Mouse (Mus musculus) R1 (cell line): ENCODE data around the gene 2010003K11Rik.

Experiments
- DNase-seq: peaks from one replicate; pipeline ENCODE4 v3.0.0-alpha.2; 2018; ENCODE audit warnings: low read depth, low spot score

Gene 2010003K11Rik

GRCm38 (mm10) chr19:4498062-4498933, at the start of gene 2010003K11Rik:
Gene 2010003K11Rik (minus strand): TSS chr19:4498583.
- no peak for DNase-seq

DNA sequence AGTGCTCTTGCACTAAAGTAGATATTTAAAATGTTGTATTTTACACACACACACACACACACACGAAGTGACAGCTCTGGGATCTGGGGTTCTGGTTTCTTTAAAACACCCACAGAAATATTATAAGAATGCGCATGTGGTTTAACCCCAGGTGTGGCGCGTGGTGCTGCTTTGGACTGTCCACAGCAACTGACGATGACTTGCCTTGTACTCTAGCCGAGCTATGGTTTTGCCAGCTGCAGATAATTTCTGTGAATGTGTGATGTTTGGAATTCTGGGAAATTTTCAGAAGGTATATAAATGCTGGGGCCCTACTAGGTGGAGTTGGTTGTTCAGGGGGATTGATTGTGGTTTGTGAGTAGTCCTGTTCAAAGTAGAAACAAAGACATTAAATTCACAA, 49.4 kb upstream of the 2010003K11Rik start:
- no peak for DNase-seq

- no peak for DNase-seq
These were observed 47.5 kb upstream of the 2010003K11Rik start for GRCm38 (mm10) chr19:4545841-4546240.

DNA sequence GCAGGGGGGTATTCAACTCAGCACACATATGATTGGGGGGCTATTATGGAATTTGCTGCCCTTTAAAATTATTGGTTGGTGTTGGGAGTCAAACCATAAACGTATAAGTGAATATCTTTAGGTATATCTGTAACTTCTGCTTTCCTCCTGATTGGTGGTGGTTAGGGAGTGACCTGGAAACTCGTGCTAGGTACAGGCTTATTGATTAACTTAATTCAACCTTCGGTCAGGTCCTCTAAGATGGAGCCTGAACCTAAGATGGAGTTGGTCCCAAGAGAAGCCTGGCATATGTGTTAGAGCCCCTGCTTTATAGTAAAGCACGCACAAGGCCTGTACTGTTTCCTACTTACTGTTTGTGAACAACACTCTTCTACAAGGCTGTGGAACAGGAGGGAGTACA, 46.7 kb upstream of the 2010003K11Rik start:
- DNase-seq, result no peak

- no peak for DNase-seq
These were observed 43.7 kb upstream of the 2010003K11Rik start for GRCm38 (mm10) chr19:4542081-4542480.

DNA sequence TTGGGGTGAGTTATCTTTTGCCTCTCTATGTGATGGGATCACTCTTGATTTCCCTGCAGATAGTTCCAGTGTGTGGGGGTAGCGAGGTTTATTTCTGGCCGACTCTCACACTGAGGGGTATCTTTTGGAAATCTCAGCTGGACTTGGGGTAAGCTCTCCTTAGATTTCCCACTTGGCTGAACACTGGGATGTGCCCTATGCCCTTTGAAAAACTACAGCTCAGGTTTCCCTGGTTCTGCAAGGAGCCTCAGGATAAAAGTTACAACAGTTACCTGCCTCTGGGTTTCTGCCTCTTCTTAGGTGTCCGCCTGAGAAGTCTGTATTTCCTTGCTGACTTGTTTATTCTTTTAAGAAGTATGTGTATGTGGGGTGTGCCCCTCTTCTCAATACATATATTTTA, 42.6 kb upstream of the 2010003K11Rik start:
- no peak for DNase-seq

GRCm38 (mm10) chr19:4540263-4540662, 41.9 kb upstream of the 2010003K11Rik start:
- DNase-seq, result peak; percentile 82

- DNase-seq, result no peak
These were observed 38.2 kb upstream of the 2010003K11Rik start for GRCm38 (mm10) chr19:4536606-4537005.

GRCm38 (mm10) chr19:4535922-4536321, 37.5 kb upstream of the 2010003K11Rik start:
- no peak for DNase-seq

- DNase-seq, result no peak
These were observed 36.3 kb upstream of the 2010003K11Rik start for GRCm38 (mm10) chr19:4534646-4535045.

DNA sequence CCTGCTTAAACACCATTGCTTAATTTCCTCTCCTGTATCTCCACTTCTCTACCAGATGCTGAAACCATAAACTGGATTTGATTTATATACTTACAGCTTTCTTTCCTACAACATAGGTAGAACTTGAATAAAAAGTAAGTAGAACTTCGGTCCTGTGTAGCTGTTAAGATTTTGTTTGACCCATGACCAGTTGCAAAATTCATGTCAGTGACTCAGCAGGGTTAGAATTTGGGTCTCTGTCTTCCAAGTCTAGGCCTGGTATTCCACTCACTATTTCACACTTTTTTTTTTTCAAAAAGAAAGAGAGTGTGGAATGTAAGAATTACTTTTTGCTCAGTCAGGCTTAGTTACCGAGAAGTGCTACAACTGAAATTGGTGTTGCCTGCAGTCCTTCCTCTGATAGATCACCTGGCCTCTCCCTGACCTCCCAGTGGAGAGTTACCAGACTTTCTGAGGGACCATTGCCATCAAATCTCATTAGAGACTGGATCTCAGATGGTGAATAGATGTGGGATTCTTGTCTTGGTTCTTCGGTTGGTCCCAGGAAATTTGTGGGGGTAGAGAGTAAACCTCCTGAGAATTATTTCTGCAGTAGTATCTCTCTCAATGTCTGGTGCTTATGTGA, 23.2 kb upstream of the 2010003K11Rik start:
- DNase-seq, result no peak

GRCm38 (mm10) chr19:4517483-4517882, 19.1 kb upstream of the 2010003K11Rik start:
- peak; percentile 11 for DNase-seq

GRCm38 (mm10) chr19:4516288-4516687, 17.9 kb upstream of the 2010003K11Rik start:
- no peak for DNase-seq

DNA sequence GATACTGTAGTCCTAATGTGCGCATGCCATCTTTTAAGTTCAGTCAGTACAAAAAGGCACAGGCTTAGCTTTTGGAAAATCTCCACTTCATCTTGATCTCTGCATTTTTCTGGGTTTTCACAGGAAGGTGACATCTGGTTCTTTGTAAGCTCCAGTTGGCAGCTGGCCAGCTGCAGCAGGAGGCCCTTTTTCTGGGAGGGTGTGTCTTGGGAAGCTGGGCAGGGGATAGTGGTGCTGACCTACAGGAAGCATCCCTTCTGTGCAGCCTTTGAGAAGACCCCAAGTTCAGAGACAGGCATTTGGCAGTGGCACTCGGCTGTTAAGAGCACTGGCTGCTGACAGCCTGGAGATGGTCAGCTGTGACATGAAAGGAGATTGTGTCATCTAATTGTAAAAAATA, 17.4 kb upstream of the 2010003K11Rik start:
- peak; percentile 10 for DNase-seq

DNA sequence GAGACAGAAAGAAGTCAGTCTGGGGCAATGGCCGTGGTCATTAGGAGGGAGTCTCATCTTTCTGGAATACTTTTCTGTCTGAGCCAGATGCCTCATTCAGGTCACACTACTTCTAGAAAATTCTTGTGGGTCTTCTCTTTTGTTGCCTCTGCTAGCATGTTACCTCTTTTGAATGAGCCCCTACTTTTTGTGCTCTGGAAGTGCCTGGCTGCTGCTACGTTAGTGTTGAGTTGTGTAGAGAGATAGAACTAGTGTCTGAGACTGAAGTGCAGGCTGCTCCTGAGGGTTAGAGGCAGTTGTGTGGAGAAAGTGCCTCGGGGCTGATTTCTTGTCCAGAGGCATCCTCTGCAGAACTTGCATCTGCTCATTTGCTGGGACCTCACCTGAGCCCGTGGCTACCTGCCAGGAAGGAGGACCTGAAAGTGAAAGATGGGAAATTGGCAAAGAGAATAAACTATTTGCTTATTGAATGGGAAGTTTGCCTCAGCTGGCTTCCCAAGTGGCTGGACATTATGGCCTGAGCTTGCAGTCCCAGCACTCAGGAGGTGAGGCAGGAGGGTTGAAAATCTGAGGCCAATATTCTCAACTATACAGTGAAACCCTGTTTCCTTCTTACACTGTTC, 15.0 kb upstream of the 2010003K11Rik start:
- no peak for DNase-seq

GRCm38 (mm10) chr19:4511116-4511841, 12.9 kb upstream of the 2010003K11Rik start:
- DNase-seq, result no peak

DNA sequence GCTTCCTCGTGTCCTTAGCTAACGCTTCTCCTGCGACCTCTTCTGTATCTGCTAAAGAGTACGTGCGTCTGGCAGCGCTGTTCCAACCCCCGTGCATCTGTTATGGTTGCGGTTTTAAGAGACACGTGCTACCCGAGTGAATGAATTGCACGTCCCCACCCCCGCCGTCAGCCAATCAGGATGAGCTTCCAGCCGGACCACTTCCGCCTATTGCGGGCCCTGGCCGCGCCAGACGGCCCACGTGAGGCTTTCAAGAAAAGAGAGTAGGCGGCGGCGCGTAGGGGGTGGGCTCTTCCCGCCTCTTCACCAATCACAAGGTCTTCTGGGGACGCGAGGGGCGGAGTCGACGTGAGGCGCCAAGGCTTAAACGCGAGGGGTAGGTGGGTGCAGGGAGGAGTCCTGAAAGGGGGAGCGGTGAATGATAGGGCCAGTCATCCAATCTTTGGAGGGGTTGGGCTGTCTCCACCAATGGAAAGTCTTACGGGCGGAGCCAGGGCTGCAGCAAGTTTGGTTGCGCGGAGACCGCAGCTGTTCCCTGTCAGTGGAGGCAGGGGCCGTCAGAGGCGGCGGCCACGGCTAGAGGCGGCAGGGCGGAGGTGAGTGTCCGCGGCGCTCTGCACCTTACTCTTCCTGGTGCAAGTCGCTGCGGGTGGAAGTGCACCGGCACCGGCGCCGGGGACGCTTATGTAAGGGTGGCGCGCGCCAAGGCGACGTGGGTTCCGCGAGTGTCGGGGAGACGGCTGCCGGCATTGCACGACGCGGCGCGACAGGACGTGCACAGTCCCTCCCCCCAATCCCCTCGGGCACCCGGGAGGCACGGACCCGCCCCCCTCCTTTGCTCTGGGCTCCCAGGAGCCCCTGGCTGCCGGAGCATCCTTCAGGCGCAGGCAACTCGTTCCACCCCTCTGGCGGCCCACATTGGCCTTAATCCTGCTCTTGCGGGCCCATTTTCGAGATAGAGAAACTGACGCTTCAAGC, 11.9 kb upstream of the 2010003K11Rik start, which contains the start of gene Pcx:
TSS of gene Pcx (plus strand) at position 487 of the 978 bp plus-strand sequence.
- DNase-seq, result peak; percentile 100

GRCm38 (mm10) chr19:4507746-4508145, 9.4 kb upstream of the 2010003K11Rik start:
- DNase-seq, result no peak

DNA sequence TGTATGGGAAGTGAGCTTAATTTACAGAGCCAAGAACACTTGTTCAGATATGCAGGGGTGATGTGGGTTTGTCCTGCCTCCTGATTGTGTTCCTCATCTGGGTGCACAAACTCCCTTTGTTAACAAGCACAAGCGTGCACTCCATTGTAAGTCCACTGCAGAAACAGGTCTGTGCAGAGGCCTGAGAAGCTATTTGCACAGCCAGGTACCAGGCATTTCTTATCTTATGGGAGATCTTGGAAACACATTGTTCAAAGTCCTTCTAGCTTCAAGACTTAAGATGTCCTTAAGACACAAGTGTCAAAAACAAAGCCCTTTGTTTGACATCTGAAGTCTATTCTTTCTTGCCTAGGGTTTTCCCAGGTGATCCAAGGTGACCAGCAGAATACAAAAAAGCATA, 6.4 kb upstream of the 2010003K11Rik start:
- DNase-seq, result no peak

GRCm38 (mm10) chr19:4502701-4503100, 4.3 kb upstream of the 2010003K11Rik start:
- DNase-seq, result no peak
